Mouse (Mus musculus): ENCODE measurements around the gene Ttl.

Ttl gene

DNA sequence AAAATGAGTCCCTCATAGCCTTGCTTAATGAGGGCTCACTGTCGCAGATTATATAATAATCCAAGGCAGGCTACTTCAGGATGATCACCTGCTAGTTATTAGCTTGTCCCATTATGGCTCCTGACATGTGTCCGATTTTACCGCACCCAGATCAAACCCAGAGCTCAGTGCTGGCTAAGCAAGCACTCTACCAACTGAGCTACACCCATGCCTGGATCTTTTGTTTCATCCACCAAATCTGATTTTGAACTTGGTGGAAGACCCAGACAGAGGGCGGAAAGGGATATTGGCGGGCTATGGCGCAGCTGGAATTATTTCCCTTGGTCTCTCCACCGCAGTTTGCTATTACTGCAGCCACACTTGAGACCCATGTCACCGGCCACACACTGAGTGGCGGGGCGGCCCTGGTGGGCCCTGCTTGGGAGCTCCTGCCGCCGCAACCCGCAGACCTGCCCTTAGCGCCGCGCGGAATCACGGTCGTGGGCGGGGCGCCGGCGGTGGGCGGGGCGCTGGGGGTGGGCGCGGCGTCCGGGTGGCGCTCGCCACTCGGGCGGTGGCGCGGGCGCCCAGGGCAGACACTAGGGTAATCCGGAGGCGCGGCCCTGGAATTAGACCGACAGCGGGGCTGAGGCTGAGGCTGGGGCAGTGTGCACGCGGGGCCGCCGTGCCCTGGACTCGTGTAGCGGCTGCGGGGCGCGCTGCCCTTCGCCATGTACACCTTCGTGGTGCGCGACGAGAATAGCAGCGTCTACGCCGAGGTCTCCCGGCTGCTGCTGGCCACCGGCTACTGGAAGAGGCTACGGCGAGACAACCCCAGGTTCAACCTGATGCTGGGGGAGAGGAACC, at the start of gene Ttl:
Gene Ttl, plus strand, starts transcription at position 506 of the 846 bp plus-strand sequence.
- peak; percentile 83 for DNase-seq (ENCODE audit: low spot score)

DNA sequence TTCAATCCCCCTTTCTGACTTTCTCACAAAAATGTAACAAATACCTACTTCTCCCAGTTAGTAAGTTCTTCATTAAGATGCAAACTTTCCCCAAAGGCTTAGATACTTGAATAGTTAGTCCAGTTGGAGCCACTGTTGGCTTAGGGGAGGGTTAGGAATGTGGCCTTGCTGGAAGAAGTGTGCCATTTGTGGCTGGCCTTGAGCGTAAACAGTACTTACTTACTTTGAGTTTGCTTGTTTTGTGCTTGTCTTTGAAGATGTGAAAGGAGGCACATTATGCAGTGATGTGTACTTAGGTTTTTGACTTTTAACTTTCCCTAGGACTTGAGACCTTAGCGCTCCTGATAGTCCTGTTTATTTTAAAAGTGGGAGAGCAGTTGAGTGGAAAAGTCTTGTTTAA, 45.6 kb upstream of the Ttl start:
- DNase-seq (ENCODE audit: low spot score) = no peak

DNA sequence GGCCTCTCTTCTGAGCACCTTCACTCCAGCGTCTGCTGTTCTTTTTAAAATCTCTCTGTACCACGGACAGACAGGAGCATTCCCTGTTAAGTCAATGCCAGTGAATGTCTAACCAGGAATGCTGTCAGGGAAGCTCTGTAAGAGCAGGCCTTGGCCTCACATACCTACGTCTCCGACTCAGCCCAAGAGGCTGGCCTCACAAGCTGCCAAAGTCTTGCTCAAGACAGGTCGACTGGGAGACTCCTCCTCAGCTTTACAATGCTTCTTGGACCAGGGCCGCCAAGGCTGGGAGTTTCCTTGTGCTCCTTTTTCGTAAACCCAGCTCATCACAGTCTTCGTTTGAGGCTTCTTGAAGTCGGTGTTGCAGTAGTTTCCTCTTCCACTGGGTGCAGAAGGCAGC, 40.9 kb upstream of the Ttl start:
- DNase-seq (ENCODE audit: low spot score) = no peak

DNA sequence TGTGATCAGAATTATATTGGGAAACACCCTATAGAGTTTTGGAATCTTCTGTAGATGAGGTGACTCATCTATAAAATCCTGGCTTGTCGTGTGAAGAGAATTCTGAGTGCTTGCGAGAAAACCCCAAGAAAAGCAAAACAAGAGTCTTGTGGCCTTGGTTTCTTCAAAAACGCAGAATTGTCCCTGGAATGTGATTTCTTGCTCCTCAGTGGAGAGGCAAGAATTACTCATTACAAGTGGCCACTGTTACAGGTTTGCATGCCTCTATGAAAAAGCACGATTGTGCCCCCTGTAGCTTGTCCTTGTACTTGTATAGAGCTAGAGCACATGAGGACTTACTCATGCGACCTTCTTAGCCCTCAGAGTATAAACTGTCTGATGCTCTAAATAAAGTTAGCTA, 30.4 kb upstream of the Ttl start:
- no peak for DNase-seq (ENCODE audit: low spot score)

DNA sequence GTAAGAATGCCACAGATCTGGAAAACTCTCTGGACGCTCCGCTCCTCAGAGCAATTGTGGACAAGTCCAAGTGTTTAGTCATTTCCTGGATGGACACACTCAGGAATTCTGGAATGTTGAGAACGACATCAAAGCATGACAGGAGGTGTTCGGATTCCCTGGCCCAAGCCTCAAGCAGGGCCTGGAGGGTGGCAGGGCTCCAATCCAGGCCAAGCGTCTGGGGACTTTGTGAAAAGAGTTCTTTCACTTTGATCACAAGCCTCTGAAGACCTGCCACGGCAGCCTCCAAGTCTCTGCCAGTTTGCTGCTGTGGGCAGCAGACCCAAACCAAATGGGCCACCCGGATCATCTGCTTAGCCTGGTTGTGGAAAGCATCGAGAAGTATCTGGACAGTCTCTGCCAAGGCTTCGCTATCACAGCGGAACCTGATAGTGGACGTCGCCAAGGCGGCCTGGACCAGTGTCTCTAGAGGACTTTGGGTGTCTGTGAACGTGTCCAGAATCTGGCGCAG, 27.3 kb upstream of the Ttl start:
- DNase-seq (ENCODE audit: low spot score) = no peak

DNA sequence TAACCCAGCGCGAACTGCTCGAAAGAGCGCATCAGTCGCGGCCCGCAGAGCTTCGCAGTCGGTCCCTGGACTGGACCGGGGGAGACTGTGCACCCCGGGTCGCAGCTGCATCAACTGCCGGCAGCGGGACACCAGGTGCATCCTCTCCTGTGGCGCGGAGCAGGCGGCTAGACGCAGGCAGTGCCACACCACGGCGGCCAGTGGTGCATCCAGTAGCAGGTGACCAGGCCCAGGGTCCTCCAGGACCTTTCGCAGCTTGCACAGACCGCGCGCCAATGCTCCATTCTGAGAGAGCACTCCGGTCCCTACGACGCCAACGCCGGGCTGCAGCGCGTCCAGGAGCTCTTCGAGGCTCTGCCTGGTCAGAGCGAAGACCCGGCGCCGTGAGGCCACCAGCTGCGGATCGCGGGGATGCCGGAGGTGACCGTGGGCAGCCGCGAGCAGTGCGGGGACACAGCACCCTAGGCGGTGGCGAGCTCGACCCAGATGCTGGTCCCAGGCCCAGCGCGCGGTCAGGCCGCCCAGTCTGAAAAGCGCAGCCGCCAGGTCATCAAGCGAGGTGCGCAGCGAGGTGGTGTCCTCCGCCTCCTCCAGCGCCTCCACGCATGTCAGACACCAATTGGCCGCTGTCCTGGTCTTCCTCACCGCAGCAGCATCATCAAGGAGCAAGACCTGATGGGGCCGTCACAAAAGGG, 26.7 kb upstream of the Ttl start:
- DNase-seq (ENCODE audit: low spot score) = peak; percentile 59

DNA sequence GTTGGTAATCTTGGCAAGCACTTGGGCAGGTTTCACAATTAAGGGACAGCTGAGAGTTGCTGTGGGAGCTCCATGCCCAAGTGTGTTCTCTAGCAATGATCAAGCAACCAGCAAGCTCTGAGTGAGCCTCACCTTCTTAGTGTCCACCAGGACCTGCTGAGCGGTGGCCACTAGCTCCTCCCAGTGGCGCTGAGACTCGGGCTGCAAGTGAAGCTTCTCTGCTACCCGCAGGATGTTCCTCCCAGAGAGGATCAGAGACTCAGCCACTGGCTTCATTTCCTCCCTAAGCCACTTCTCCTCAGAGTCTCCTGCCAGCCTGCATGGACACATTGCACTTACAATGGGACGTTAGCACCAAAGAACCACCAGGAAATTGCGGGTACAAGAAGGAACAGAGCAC, 25.2 kb upstream of the Ttl start:
- peak; percentile 10 for DNase-seq (ENCODE audit: low spot score)

DNA sequence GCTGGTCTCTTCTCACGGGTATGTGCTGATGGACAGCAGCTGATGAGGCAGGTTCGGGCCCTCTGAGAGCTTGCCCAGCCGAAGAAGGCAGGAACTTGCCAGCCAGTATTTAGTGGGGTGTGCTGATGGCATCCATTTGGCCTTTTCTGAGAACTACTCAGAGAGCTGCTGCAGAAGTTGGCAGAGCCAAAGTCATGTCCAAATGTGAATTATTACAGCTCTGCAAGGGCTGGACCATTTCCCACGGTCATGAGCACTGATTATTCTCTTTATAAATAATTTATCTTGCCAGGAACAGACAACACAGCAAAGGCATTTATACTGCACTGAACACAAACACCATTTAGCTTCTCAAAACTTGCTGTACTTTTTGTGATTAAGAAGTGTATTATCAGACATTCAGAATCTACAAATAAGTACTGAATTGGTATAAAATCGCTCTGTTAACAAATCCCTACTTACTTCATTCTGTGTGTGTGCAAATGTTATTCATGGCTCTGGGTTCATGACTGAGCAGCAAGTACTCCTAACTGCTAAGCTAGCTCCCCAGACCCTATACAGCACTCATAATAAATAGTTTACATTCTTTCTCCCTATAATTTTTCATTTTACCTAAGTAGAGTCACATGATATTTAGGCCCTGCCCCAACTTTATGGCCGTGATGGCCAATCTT, 19.4 kb upstream of the Ttl start:
- DNase-seq (ENCODE audit: low spot score) = no peak

DNA sequence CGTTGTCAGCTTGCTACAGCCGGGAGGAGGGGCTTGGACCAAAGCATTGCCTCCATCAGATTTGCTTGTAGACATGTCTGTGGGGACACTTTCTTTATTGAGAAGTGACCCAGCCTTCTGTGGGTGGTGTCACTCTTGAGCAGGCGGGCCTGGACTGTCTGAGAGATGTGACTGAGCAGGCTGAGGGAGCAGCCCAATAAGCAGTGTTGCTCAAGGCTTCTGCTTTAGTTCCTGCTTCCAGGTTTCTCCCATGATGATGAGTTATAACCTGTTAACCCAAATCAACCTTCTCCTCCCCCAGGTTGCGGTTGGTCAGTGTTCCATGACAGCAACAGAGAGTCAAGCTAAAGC, 18.9 kb upstream of the Ttl start:
- no peak for DNase-seq (ENCODE audit: low spot score)

DNA sequence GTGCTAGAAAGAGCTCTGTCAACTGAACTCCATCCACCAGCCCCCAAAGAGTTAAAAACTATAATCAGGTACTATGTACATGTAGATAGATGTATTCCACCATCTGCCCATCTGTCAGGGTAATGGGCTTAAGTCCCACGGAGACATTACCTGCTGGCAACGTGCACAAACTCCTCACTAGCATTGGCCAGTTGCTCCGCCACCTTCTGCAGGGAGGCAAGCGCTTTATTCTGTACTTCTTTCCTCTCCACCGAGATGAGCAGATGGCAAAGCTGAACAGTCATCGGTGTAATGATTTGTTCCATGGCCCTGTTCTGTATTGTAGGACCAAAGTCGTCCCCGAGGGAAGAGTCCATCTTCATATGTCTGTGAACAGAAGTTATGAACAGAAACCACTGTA, 17.9 kb upstream of the Ttl start, which contains the start of gene Vinac1:
Gene Vinac1, minus strand, starts transcription at position 362 of the 400 bp plus-strand sequence.
- DNase-seq (ENCODE audit: low spot score) = no peak

DNA sequence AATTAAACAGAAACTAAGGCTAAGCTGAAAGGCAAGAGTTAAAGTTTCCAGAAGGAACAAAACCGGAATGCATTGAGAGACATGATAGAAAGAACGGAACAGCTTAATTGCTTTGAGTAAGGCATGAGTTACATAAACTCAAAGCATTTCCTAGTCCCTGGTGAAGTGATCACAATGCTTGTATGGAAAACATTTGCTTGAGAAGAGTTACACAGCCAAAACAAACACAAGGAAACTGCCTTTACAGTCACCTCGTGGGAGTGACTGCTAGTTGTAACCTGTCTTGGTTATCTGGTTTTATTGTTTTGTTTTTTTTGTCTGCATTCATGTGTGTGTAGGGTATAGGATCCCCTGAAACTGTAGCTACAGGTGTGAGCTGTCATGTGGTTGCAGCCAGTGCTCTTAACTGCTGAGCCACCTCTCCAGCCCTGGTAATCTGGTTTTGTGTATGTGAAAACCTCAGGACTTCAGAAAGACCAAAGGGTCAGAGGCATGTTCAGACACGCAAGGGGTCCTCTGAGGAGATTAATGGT, 13.2 kb upstream of the Ttl start:
- DNase-seq (ENCODE audit: low spot score) = no peak

DNA sequence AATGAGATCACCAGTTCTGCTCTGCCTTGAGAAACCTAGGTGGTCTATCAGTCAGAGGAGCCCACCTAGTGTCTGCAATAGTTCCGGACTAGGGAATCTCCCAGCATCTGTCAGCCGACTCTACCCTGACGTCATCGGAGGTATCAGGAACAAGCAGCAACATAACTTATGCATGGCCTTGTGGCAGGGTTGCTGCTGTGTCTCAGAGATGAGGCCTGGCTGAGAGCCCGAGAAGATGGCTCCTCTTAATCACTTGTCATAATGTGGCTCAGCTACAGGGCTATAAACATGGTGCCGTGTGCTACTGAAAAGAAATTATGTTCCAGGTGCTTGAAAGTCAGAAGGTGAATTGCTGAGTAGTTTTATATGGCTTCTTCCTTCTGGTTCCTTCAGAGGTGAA, 10.0 kb upstream of the Ttl start:
- no peak for DNase-seq (ENCODE audit: low spot score)

DNA sequence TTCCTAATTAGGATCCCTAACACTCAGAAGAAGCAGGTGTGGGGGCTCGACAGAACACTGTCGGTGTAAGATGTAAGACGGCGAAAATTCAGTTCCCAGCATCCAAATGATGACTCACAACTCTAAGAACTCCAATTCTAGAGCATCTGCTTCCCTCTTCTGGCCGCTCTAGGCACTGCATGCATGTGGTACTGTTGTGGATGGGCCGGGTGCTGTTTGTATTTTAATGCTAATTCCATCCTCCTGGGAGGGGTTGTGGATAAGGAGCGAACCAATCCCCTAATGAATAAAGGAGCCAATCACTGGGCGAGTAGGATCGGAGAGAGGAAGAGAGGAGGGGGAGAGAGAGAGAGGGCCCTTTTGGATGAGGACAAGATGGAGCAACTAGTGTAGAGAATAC, 9.1 kb upstream of the Ttl start:
- DNase-seq (ENCODE audit: low spot score) = peak; percentile 46

DNA sequence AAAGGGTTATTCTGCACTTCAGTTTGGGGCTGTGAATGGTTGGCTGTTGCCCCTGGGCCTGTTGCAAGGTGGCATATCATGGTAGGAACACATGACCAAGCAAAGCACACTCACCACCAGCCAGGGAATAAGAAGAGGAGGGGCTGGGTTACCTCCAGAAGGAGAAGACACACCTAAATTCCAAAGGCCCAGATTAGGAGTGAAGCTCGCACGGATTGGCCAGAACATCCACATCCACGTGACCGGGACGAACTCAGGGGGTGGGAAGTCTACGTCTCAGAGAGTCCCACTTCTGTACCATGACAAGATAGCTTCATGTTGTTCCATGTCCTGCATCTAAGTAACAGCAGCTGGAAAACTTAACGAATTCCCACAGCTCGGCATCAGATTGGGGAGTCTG, 8.5 kb upstream of the Ttl start:
- no peak for DNase-seq (ENCODE audit: low spot score)

DNA sequence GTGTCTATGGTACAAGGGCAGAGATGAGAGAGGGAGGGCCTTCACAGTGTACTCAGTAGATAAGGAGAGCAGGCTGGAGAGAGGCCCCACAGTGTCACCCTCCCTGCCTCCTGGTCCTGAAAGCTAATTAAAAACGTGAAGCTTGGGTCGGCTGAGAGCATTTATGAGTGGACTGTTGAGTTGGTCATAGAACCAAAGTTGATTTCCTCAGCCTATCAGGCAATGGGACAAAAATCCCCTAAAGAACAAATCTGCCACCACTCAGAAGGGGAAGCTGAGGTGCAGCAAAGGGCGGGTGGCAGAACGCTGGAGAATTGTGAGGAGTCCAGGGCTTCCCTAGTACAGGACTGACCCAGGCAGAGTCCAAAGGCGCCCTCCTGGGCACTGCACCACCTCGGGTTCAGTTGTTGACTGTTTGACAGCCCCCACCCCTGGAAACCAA, 7.8 kb upstream of the Ttl start:
- no peak for DNase-seq (ENCODE audit: low spot score)

DNA sequence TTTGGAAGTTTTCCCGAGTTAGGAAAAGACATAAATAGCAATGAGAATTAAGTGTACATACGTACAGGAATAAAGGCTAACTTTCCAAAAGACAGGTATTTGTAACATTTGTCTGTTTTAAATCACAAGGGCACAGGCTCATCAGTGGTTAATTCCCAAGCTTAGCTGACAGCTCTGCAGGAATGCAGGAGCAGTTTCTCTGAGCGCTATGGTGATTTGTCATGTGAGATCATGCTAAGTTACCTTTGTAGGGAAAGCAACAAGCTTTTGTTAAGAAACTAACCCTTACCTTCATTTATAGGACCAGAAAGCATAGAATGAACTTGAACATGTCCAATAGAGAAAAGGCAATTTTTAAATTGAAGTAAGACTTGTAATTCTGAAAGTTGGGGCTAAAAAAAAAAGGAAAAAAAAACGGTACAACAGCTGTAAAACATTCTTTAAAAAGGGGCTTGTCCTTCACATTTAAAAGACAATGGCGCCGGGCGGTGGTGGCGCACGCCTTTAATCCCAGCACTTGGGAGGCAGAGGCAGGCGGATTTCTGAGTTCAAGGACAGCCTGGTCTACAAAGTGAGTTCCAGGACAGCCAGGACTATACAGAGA, 4.2 kb upstream of the Ttl start:
- no peak for DNase-seq (ENCODE audit: low spot score)

DNA sequence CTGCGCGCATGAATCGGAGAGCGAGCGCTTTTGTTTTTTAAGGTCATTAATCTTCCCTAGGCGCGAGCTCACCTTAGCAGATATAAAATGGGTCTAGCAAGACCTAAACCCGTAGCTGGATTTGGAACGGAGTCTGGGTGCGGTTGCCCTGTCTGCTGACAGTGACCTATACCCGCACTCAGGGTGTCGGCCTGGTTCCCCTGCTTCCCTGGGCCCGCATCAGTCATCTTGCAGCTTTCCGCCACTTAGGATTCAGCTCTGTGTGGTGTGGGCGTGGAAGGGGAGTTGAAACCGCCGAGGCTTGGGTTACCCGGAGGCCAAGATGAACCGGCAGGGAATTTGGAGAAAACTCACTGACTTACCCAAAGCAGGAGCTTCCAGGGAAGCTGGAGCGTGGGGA, 584 bp downstream of the Ttl start:
- DNase-seq (ENCODE audit: low spot score) = peak; percentile 79

DNA sequence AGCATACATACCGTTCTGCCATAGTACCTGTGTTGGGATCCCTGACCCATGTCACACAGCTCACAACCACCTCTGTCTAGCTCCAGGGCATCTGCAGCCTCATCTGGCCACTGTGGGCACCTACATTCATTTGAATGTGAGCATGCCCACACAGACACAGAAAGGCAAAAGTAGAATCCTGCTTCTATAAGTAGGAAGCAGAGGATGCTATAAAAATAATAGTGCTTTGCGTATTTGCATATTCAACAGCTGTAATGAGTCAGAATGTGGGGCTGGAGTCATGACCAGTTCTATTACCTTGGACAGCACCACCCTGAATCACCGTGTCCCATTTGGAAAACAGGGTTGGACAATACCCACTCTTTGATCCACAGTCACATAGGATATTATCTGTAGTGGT, 4.6 kb downstream of the Ttl start:
- DNase-seq (ENCODE audit: low spot score) = no peak

DNA sequence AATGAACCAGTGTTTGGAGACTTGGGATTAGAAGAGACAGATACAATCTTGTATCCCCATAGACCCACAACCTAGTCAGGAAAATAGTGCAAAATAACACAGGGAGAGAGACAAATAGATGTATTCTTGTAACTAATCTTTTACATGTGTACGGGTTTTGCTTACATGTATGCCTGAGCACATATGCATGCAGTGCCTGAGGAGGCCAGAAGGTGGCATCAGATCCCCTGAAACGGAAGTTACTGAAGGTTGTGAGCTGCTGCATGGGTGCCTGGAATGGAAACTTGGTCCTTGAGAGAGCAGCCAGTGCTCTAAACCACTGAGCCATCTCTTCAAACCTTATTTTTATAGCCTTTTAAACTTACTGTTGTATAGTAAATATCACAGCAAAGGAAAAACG, 12.6 kb downstream of the Ttl start:
- peak; percentile 32 for DNase-seq (ENCODE audit: low spot score)

DNA sequence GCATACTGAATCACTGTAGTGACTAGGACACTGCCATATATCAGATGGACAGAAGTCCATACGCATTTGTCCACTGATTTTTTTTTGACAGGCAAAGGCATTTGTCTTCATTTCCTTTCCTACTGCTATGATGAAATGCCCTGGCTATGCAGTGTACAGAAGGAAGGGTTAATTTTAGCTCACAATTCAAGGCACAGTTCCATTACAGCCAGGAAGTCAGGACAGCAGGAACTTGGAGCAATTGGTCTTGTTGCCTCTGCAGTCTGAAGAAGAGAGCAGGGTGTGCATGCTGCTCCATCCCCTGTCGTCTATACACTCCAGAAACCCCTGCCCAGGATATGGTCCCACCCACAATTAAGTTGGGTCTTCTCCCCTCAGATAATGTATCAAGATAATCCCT, 13.5 kb downstream of the Ttl start:
- no peak for DNase-seq (ENCODE audit: low spot score)

DNA sequence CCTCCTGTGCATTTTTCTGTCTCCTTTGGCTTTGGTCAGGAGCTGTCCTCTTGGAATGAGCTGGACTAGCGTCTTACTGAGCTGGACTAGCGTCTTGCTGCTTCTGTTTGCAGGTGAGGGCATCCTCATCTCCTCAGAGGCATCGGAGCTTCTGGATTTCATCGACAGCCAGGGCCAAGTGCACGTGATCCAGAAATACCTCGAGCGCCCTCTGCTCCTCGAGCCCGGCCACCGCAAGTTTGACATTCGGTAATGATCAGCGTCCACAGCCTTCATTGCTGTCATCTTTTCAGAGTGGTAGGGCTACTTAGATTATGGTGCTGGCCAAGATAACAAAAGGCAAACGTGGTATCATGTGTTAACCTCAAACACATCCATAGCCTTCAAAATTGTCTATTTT, 15.4 kb downstream of the Ttl start:
- no peak for DNase-seq (ENCODE audit: low spot score)

DNA sequence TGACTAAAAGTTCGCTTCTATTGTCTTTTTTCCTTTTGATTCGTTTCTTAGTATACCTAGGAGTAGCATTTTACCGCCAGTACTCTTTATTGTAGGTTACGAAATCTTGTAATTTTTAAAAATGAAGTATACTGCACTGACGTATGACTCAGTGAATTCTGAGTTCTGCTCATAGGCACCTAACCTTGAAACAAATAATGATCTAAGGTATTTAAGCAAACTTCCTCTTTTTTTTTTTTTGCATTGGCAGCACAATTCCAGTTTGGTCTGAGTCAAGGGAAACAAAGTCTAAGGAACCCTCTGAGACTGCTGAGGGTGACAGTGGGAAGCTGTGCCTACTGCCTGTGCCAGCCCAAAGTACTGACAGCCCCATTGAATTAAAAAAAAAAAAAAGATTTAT, 17.8 kb downstream of the Ttl start:
- no peak for DNase-seq (ENCODE audit: low spot score)

All from embryo, embryonic 10.5 days (tissue).